Mouse (Mus musculus) 3134 (cell line): ENCODE results near the gene Camta2.

Experiments used
- DNase-seq: peaks from one replicate; pipeline ENCODE4 v3.0.0-alpha.2; 2011; ENCODE audit warnings: low spot score; ENCODE audit not compliant: insufficient read length; ENCODE audit errors: extremely low read depth

Camta2 gene

GRCm38 (mm10) chr11:70667271-70668150 lies 20.4 kb downstream of the Camta2 start:
- no peak for DNase-seq

- no peak for DNase-seq
Observed at GRCm38 (mm10) chr11:70666687-70667086, 21.2 kb downstream of the Camta2 start.

GRCm38 (mm10) chr11:70664741-70665140 lies 23.2 kb downstream of the Camta2 start:
- DNase-seq = no peak

GRCm38 (mm10) chr11:70663957-70664356 lies 23.9 kb downstream of the Camta2 start:
- DNase-seq = no peak

- DNase-seq = no peak
Observed at GRCm38 (mm10) chr11:70663101-70663500, 24.8 kb downstream of the Camta2 start.

GRCm38 (mm10) chr11:70660571-70660970 lies 27.3 kb downstream of the Camta2 start:
- DNase-seq = no peak

- no peak for DNase-seq
Observed at GRCm38 (mm10) chr11:70658942-70659341, 29.0 kb downstream of the Camta2 start.

GRCm38 (mm10) chr11:70658521-70658920 lies 29.4 kb downstream of the Camta2 start:
- DNase-seq = no peak

GRCm38 (mm10) chr11:70657991-70658390 lies 29.9 kb downstream of the Camta2 start:
- no peak for DNase-seq

- DNase-seq = no peak
Observed at GRCm38 (mm10) chr11:70657573-70657972, 30.3 kb downstream of the Camta2 start.

- no peak for DNase-seq
Observed at GRCm38 (mm10) chr11:70656964-70657363, 30.9 kb downstream of the Camta2 start, which contains the start of gene Eno3. TSS of gene Eno3 (plus strand) at chr11:70657202.

- no peak for DNase-seq
Observed at GRCm38 (mm10) chr11:70656456-70656927, 31.4 kb downstream of the Camta2 start.

- DNase-seq = peak; percentile 87
Observed at GRCm38 (mm10) chr11:70655571-70656455, 32.1 kb downstream of the Camta2 start.

- peak; percentile 93 for DNase-seq
Observed at GRCm38 (mm10) chr11:70654923-70655570, 32.9 kb downstream of the Camta2 start.

GRCm38 (mm10) chr11:70654198-70654922 lies 33.5 kb downstream of the Camta2 start, which contains the start of gene Pfn1:
TSS of gene Pfn1 (minus strand) at chr11:70654644.
- peak; percentile 86 for DNase-seq

GRCm38 (mm10) chr11:70653345-70654197 lies 34.3 kb downstream of the Camta2 start:
- DNase-seq = peak; percentile 84

GRCm38 (mm10) chr11:70652884-70653344 lies 35.0 kb downstream of the Camta2 start:
- DNase-seq = no peak

- DNase-seq = no peak
Observed at GRCm38 (mm10) chr11:70652029-70652883, 35.6 kb downstream of the Camta2 start.
